Mouse (Mus musculus): ENCODE data around the gene Dusp10. TPM values are rescaled to one million over a fixed set of nuclear protein-coding genes. Genes with fewer than 3 reads are reported as not detected.

Dusp10 gene
- polyA plus RNA-seq (2014; fragmentation: Nextera tagmentation; extraction: Ambion mirVana) = 7.0 and 7.5 TPM in 2 replicates

- H3K27me3 ChIP-seq (ENCODE audit: insufficient read depth, low read length) = no peaks in the 10 kb centered on the region
- no peak for DNase-seq
- 82% methylated on average over 4 of the region's 4 CpGs for WGBS
- TF ChIP-seq CTCF (IDR thresholded peaks at IDR 0.05; ENCODE audit: low read depth) = no peak
- H3K9ac ChIP-seq = no peak within 1 kb of the TSS
- no peaks in the 10 kb centered on the region for H3K4me1 ChIP-seq (ENCODE audit: insufficient read depth)
- no peak within 1 kb of the TSS for H3K4me2 ChIP-seq
- H3K9me3 ChIP-seq (ENCODE audit: low read depth, low read length) = no peaks in the 10 kb centered on the region
- H3K27ac ChIP-seq (ENCODE audit: low read depth) = no peak within 1 kb of the TSS
- H3K4me3 ChIP-seq (ENCODE audit: low read depth, low read length) = no peak within 1 kb of the TSS
- ATAC-seq (ENCODE audit: insufficient read depth) = no peak
- no peaks in the 10 kb centered on the region for H3K36me3 ChIP-seq (ENCODE audit: insufficient read depth)
Measured at GRCm38 (mm10) chr1:184013106-184013505, at the start of gene Dusp10. Dusp10 (plus strand) TSS chr1:184013302.

- Histone ChIP-seq H3K36me3 (ENCODE audit: insufficient read depth) (no peaks in the 10 kb centered on the region), H3K4me2 (no peak overlapping the region), H3K9ac (no peak overlapping the region), H3K4me1 (ENCODE audit: insufficient read depth) (no peaks in the 10 kb centered on the region), H3K27me3 (ENCODE audit: insufficient read depth, low read length) (no peaks in the 10 kb centered on the region), H3K27ac (ENCODE audit: low read depth) (no peak overlapping the region), H3K9me3 (ENCODE audit: low read depth, low read length) (no peaks in the 10 kb centered on the region), H3K4me3 (ENCODE audit: low read depth, low read length) (no peak overlapping the region)
- DNase-seq = no peak
- no peak for TF ChIP-seq CTCF (IDR thresholded peaks at IDR 0.05; ENCODE audit: low read depth)
- WGBS = 71% methylated on average over 4 of the region's 4 CpGs
- no peak for ATAC-seq (ENCODE audit: insufficient read depth)
Measured at GRCm38 (mm10) chr1:183965341-183965740, 47.8 kb upstream of the Dusp10 start.

GRCm38 (mm10) chr1:183969265-183969664 is 43.8 kb upstream of the Dusp10 start:
- Histone ChIP-seq H3K4me2 (no peak overlapping the region), H3K4me3 (ENCODE audit: low read depth, low read length) (no peak overlapping the region), H3K4me1 (ENCODE audit: insufficient read depth) (no peaks in the 10 kb centered on the region), H3K9me3 (ENCODE audit: low read depth, low read length) (no peaks in the 10 kb centered on the region), H3K27me3 (ENCODE audit: insufficient read depth, low read length) (no peaks in the 10 kb centered on the region), H3K9ac (no peak overlapping the region), H3K27ac (ENCODE audit: low read depth) (no peak overlapping the region), H3K36me3 (ENCODE audit: insufficient read depth) (no peaks in the 10 kb centered on the region)
- WGBS = 68% methylated on average over 1 of the region's 1 CpGs
- no peak for DNase-seq
- ATAC-seq (ENCODE audit: insufficient read depth) = no peak
- no peak for TF ChIP-seq CTCF (IDR thresholded peaks at IDR 0.05; ENCODE audit: low read depth)

GRCm38 (mm10) chr1:183979814-183980243 is 33.3 kb upstream of the Dusp10 start:
- no peaks in the 10 kb centered on the region for H3K9me3 ChIP-seq (ENCODE audit: low read depth, low read length)
- H3K9ac ChIP-seq = no peak overlapping the region
- H3K27me3 ChIP-seq (ENCODE audit: insufficient read depth, low read length) = no peaks in the 10 kb centered on the region
- DNase-seq (no peak), ATAC-seq (ENCODE audit: insufficient read depth) (no peak)
- no peaks in the 10 kb centered on the region for H3K36me3 ChIP-seq (ENCODE audit: insufficient read depth)
- H3K4me1 ChIP-seq (ENCODE audit: insufficient read depth) = 0 out of 2 replicates have a peak, but pooled peaks cover 6% of the 10 kb centered on the region
- H3K27ac ChIP-seq (ENCODE audit: low read depth) = no peak overlapping the region
- H3K4me3 ChIP-seq (ENCODE audit: low read depth, low read length) = no peak overlapping the region
- 82% methylated on average over 9 of the region's 9 CpGs for WGBS
- no peak overlapping the region for H3K4me2 ChIP-seq
- no peak for TF ChIP-seq CTCF (IDR thresholded peaks at IDR 0.05; ENCODE audit: low read depth)

GRCm38 (mm10) chr1:183982108-183982507 is 31.0 kb upstream of the Dusp10 start:
- H3K36me3 ChIP-seq (ENCODE audit: insufficient read depth) = no peaks in the 10 kb centered on the region
- H3K9me3 ChIP-seq (ENCODE audit: low read depth, low read length) = no peaks in the 10 kb centered on the region
- DNase-seq (peak; percentile 22), ATAC-seq (ENCODE audit: insufficient read depth) (no peak; the same call in 1 of the 2 replicates)
- no peak overlapping the region for H3K4me3 ChIP-seq (ENCODE audit: low read depth, low read length)
- H3K27ac ChIP-seq (ENCODE audit: low read depth) = no peak overlapping the region
- H3K9ac ChIP-seq = no peak overlapping the region
- 28% methylated on average over 13 of the region's 13 CpGs for WGBS
- H3K27me3 ChIP-seq (ENCODE audit: insufficient read depth, low read length) = no peaks in the 10 kb centered on the region
- H3K4me2 ChIP-seq = peak overlapping the region; percentile 37
- 0 out of 2 replicates have a peak, but pooled peaks cover 6% of the 10 kb centered on the region for H3K4me1 ChIP-seq (ENCODE audit: insufficient read depth)
- TF ChIP-seq CTCF (IDR thresholded peaks at IDR 0.05; ENCODE audit: low read depth) = no peak

- Histone ChIP-seq H3K36me3 (ENCODE audit: insufficient read depth) (no peaks in the 10 kb centered on the region), H3K4me3 (ENCODE audit: low read depth, low read length) (no peak overlapping the region), H3K27me3 (ENCODE audit: insufficient read depth, low read length) (no peaks in the 10 kb centered on the region), H3K4me2 (no peak overlapping the region), H3K9me3 (ENCODE audit: low read depth, low read length) (no peaks in the 10 kb centered on the region), H3K27ac (ENCODE audit: low read depth) (no peak overlapping the region), H3K9ac (no peak overlapping the region), H3K4me1 (ENCODE audit: insufficient read depth) (0 out of 2 replicates have a peak, but pooled peaks cover 6% of the 10 kb centered on the region)
- ATAC-seq (ENCODE audit: insufficient read depth) (no peak), DNase-seq (no peak)
- TF ChIP-seq CTCF (IDR thresholded peaks at IDR 0.05; ENCODE audit: low read depth) = no peak
- 88% methylated on average over 7 of the region's 7 CpGs for WGBS
Measured at GRCm38 (mm10) chr1:183987711-183988245, 25.3 kb upstream of the Dusp10 start.

- Histone ChIP-seq H3K27ac (ENCODE audit: low read depth) (no peak overlapping the region), H3K9me3 (ENCODE audit: low read depth, low read length) (no peaks in the 10 kb centered on the region), H3K4me2 (no peak overlapping the region), H3K36me3 (ENCODE audit: insufficient read depth) (no peaks in the 10 kb centered on the region), H3K27me3 (ENCODE audit: insufficient read depth, low read length) (no peaks in the 10 kb centered on the region), H3K9ac (no peak overlapping the region), H3K4me1 (ENCODE audit: insufficient read depth) (no peaks in the 10 kb centered on the region), H3K4me3 (ENCODE audit: low read depth, low read length) (no peak overlapping the region)
- TF ChIP-seq CTCF (IDR thresholded peaks at IDR 0.05; ENCODE audit: low read depth) = no peak
- DNase-seq (no peak), ATAC-seq (ENCODE audit: insufficient read depth) (no peak)
- WGBS = 80% methylated on average over 2 of the region's 2 CpGs
Measured at GRCm38 (mm10) chr1:183991921-183992320, 21.2 kb upstream of the Dusp10 start.
